Mouse (Mus musculus): ENCODE measurements at regions not wholly inside any gene's neighbourhood (a gene's known extent, or its start where the extent isn't known, plus 50 kb on each side); places are given as distances from the start of the nearest gene placed in this dataset.

GRCm38 (mm10) chr8:109099671-109100070, 394.2 kb upstream of the Pmfbp1 start:
- no peak overlapping the region for H3K9ac ChIP-seq (ENCODE audit: insufficient read depth, low read depth)
- TF ChIP-seq MAX (IDR thresholded peaks at IDR 0.05; ENCODE audit: low read length) (no peak), SIN3A (IDR thresholded peaks at IDR 0.05; ENCODE audit: low read length) (no peak), EP300 (IDR thresholded peaks at IDR 0.05; ENCODE audit: low read length) (no peak), UBTF (IDR thresholded peaks at IDR 0.05; ENCODE audit: low read depth, low read length) (no peak), MAFK (IDR thresholded peaks at IDR 0.05; ENCODE audit: insufficient replicate concordance, low read length) (no peak), JUN (IDR thresholded peaks at IDR 0.05; ENCODE audit: insufficient read depth, low read depth, low read length) (no peak), MEF2A (IDR thresholded peaks at IDR 0.05; ENCODE audit: borderline replicate concordance, low read depth, low read length) (no peak), PAX5 (IDR thresholded peaks at IDR 0.05; ENCODE audit: low read length) (no peak), NRF1 (IDR thresholded peaks at IDR 0.05; ENCODE audit: low read depth, low read length) (no peak), ELF1 (IDR thresholded peaks at IDR 0.05; ENCODE audit: low read depth, low read length) (no peak), NELFE (IDR thresholded peaks at IDR 0.05; ENCODE audit: low read depth, low read length) (no peak), E2F4 (IDR thresholded peaks at IDR 0.05; ENCODE audit: insufficient replicate concordance, low read depth, low read length) (no peak), CHD2 (IDR thresholded peaks at IDR 0.05; ENCODE audit: low read length) (no peak), ZMIZ1 (IDR thresholded peaks at IDR 0.05; ENCODE audit: low read depth, low read length) (no peak), BHLHE40 (IDR thresholded peaks at IDR 0.05; ENCODE audit: low read depth, low read length) (no peak)
- in situ Hi-C loops (cut with MboI; ENCODE audit: low pct_ligation_motif_present, low pct_unique_long_range_greater_than_20kb, low sequenced_read_pairs) = no loop called here
- no peaks in the 10 kb centered on the region for H3K36me3 ChIP-seq (replicated peaks in 1 of 2; ENCODE audit: control insufficient read depth in 1 of 2, insufficient read depth in 1 of 2, low read length in 1 of 2)
- H3K27me3 ChIP-seq (replicated peaks) = no peaks in the 10 kb centered on the region
- H3K4me3 ChIP-seq (replicated peaks in 1 of 3; ENCODE audit: low read depth in 2 of 3, low read length in 2 of 3, poor library complexity in 1 of 3) = no peak overlapping the region
- H3K4me1 ChIP-seq (ENCODE audit: control insufficient read depth in 1 of 2, insufficient read depth in 2 of 2) = no peaks in the 10 kb centered on the region
- H3K79me2 ChIP-seq (replicated peaks; ENCODE audit: control insufficient read depth, extremely low read depth, insufficient read depth, poor library complexity, severe bottlenecking) = no peaks in the 10 kb centered on the region
- no peak for DNase-seq (ENCODE audit: extremely low read depth)
- H3K9me3 ChIP-seq (replicated peaks; ENCODE audit: low read length) = no peaks in the 10 kb centered on the region
- H3K4me2 ChIP-seq (ENCODE audit: insufficient read depth, low read depth, poor library complexity, severe bottlenecking) = no peak overlapping the region
- dilution Hi-C loops (cut with MboI; ENCODE audit: extremely low pct_ligation_motif_present, extremely low pct_unique_long_range_greater_than_20kb, low sequenced_read_pairs) = no loop called here
- no peak overlapping the region for H3K27ac ChIP-seq (ENCODE audit: insufficient read depth, low read depth)

- no peak overlapping the region for H3K9ac ChIP-seq (ENCODE audit: insufficient read depth, low read depth)
- H3K27ac ChIP-seq (ENCODE audit: insufficient read depth, low read depth) = no peak overlapping the region
- no peaks in the 10 kb centered on the region for H3K9me3 ChIP-seq (replicated peaks; ENCODE audit: low read length)
- no peaks in the 10 kb centered on the region for H3K36me3 ChIP-seq (replicated peaks in 1 of 2; ENCODE audit: control insufficient read depth in 1 of 2, insufficient read depth in 1 of 2, low read length in 1 of 2)
- H3K4me1 ChIP-seq (ENCODE audit: control insufficient read depth in 1 of 2, insufficient read depth in 2 of 2) = no peaks in the 10 kb centered on the region
- H3K4me3 ChIP-seq (replicated peaks in 1 of 3; ENCODE audit: low read depth in 2 of 3, low read length in 2 of 3, poor library complexity in 1 of 3) = no peak overlapping the region
- DNase-seq (ENCODE audit: extremely low read depth) = no peak
- no peaks in the 10 kb centered on the region for H3K79me2 ChIP-seq (replicated peaks; ENCODE audit: control insufficient read depth, extremely low read depth, insufficient read depth, poor library complexity, severe bottlenecking)
- TF ChIP-seq ZNF384 (IDR thresholded peaks at IDR 0.05; ENCODE audit: low read depth, low read length) = no peak
- TF ChIP-seq RAD21 (IDR thresholded peaks at IDR 0.05; ENCODE audit: low read depth, low read length) = no peak
- TF ChIP-seq MAFK (IDR thresholded peaks at IDR 0.05; ENCODE audit: insufficient replicate concordance, low read length) = no peak
- dilution Hi-C loops (cut with MboI; ENCODE audit: extremely low pct_ligation_motif_present, extremely low pct_unique_long_range_greater_than_20kb, low sequenced_read_pairs) = no loop called here
- H3K27me3 ChIP-seq (replicated peaks) = no peaks in the 10 kb centered on the region
- in situ Hi-C loops (cut with MboI; ENCODE audit: low pct_ligation_motif_present, low pct_unique_long_range_greater_than_20kb, low sequenced_read_pairs) = no loop called here
- H3K4me2 ChIP-seq (ENCODE audit: insufficient read depth, low read depth, poor library complexity, severe bottlenecking) = no peak overlapping the region
Observed at GRCm38 (mm10) chr8:109101416-109101815, 392.4 kb upstream of the Pmfbp1 start.

Data from CH12.LX (cell line).